Mouse (Mus musculus): ENCODE measurements around the gene Exoc6b. TPM values are rescaled to one million over a fixed set of nuclear protein-coding genes. Genes with fewer than 3 reads are reported as not detected.

The Exoc6b gene
- 11.5 TPM for polyA plus RNA-seq (2014; fragmentation: Illumina TruSeq; extraction: RNeasy Lipid Tissue Mini Kit (QIAGEN cat#74804); ENCODE audit: low read depth, low replicate concordance)

GRCm38 (mm10) chr6:85069023-85069985 is at the start of gene Exoc6b:
TSS of gene Exoc6b (minus strand) at chr6:85069513.

GRCm38 (mm10) chr6:84593693-84594092 is 475.6 kb downstream of the Exoc6b start, which contains the start of gene Cyp26b1:
TSS of gene Cyp26b1 (minus strand) at chr6:84593908.

Other genes with a start within 250 kb of the Exoc6b start
- gene Spr, start 68.3 kb upstream of the Exoc6b start, polyA plus RNA-seq (2014; fragmentation: Illumina TruSeq; extraction: RNeasy Lipid Tissue Mini Kit (QIAGEN cat#74804); ENCODE audit: low read depth, low replicate concordance) = 32.2 TPM
- gene Emx1, start 117.9 kb upstream of the Exoc6b start, polyA plus RNA-seq (2014; fragmentation: Illumina TruSeq; extraction: RNeasy Lipid Tissue Mini Kit (QIAGEN cat#74804); ENCODE audit: low read depth, low replicate concordance) = not detected